Mouse (Mus musculus): ENCODE results near the gene Slc25a54. TPM values are rescaled to one million over a fixed set of nuclear protein-coding genes. Genes with fewer than 3 reads are reported as not detected.

Slc25a54 gene
- not detected in 2 replicates for polyA plus RNA-seq (2021; fragmentation: Nextera tagmentation)
- long read RNA-seq, experiment 1, result 0 reads
- long read RNA-seq, experiment 2, result 0 reads

GRCm38 (mm10) chr3:109080169-109080568 lies at the start of gene Slc25a54:
TSS of gene Slc25a54 (plus strand) at chr3:109080469.

GRCm38 (mm10) chr3:109122641-109123530 lies 42.6 kb downstream of the Slc25a54 start, which contains the start of gene Slc25a24:
TSS of gene Slc25a24 (plus strand) at chr3:109123149.

Other genes starting within 250 kb of the Slc25a54 start
- gene Stxbp3, start 239.9 kb upstream of the Slc25a54 start, polyA plus RNA-seq (2021; fragmentation: Nextera tagmentation), result 15.1 and 21.3 TPM in 2 replicates
- gene Fndc7, start 190.5 kb upstream of the Slc25a54 start, polyA plus RNA-seq (2021; fragmentation: Nextera tagmentation), result 0.06 and 0.10 TPM in 2 replicates
- gene Prpf38b, start 168.7 kb upstream of the Slc25a54 start, polyA plus RNA-seq (2021; fragmentation: Nextera tagmentation), result 13.3 and 13.8 TPM in 2 replicates
- 1.3 and 1.8 TPM in 2 replicates for gene Henmt1, start 140.6 kb upstream of the Slc25a54 start, polyA plus RNA-seq (2021; fragmentation: Nextera tagmentation)
- gene Gm9857, start 140.0 kb upstream of the Slc25a54 start, polyA plus RNA-seq (2021; fragmentation: Nextera tagmentation), result not detected in 2 replicates
- 3.6 and 4.9 TPM in 2 replicates for gene Fam102b, start 52.9 kb upstream of the Slc25a54 start, polyA plus RNA-seq (2021; fragmentation: Nextera tagmentation)
- gene Slc25a24, start 42.7 kb downstream of the Slc25a54 start, polyA plus RNA-seq (2021; fragmentation: Nextera tagmentation), result 0.91 and 1.3 TPM in 2 replicates